In the genomic region with DNA sequence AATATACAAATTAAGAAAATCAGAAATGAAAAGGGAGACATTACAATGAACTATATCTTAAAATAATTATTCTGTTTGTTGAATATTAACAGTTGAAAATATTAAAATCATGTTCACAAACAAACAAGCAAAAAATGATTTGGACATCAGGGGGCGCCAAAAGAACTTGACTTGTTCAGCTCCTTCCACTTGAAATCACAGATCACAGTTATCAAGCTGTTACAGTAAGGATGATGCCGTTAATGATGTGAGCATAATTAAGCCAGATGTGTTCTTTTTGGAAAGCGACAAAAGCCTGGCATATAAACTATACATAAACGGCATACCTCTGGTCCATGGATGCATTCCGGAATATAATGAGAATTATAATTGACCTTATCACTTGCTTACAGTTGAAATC, we compare ENCODE assay signal across 10 mouse cellular contexts. TPM values are rescaled to one million over a fixed set of nuclear protein-coding genes. Genes with fewer than 3 reads are reported as not detected.
DNase-seq lines count a peak whose midpoint lies in the region; ATAC-seq and TF ChIP-seq lines count a peak whose summit lies in the region.
"Had no signal": no experiment of that assay in that cellular context is flagged by ENCODE, and none has a peak within 500 bp of the region (broad histone marks: within the 10 kb centered on the region; RNA-seq: fewer than 3 reads in every experiment).

No protein-coding gene starts in this region.

- H3K4me2 ChIP-seq in midbrain, postnatal 0 days (ENCODE audit: low read depth, low read length, poor library complexity, severe bottlenecking): no peak overlapping the region
- H3K4me2 ChIP-seq in midbrain, embryonic 11.5 days: no peak overlapping the region
- H3K4me2 ChIP-seq in intestine, embryonic 15.5 days (replicated peaks): no peak overlapping the region
- H3K4me2 ChIP-seq: heart, embryonic 15.5 days had no signal

- intact Hi-C loops in gastrocnemius, adult 2 months (cut with DNase I): no loop called here
- intact Hi-C loops in gastrocnemius, postnatal 14 days (cut with DNase I; ENCODE audit: low total_unique reads): no loop called here

- no peaks in the 10 kb centered on the region for H3K27me3 ChIP-seq in midbrain, postnatal 0 days (ENCODE audit: insufficient read depth, low read length)
- no peaks in the 10 kb centered on the region for H3K27me3 ChIP-seq in midbrain, embryonic 11.5 days (ENCODE audit: control insufficient read depth, insufficient read depth, low read length)
- H3K27me3 ChIP-seq in intestine, embryonic 15.5 days (replicated peaks): no peaks in the 10 kb centered on the region
- H3K27me3 ChIP-seq: heart, embryonic 15.5 days had no signal

- WGBS in midbrain, postnatal 0 days: 49% methylated on average over 5 of the region's 5 CpGs
- 61% methylated on average over 5 of the region's 5 CpGs for WGBS in midbrain, embryonic 11.5 days
- WGBS in intestine, embryonic 15.5 days: 56% methylated on average over 5 of the region's 5 CpGs

- no peak for ATAC-seq in midbrain, postnatal 0 days (ENCODE audit: low FRiP score)
- no peak for ATAC-seq in midbrain, embryonic 11.5 days (ENCODE audit: low FRiP score)
- ATAC-seq in intestine, embryonic 15.5 days: no peak

- no peak for DNase-seq in gastrocnemius, adult 2 months
- no peak for DNase-seq in gastrocnemius, postnatal 14 days
- DNase-seq in midbrain, postnatal 0 days (ENCODE audit: low spot score): peak; percentile 56
- DNase-seq in midbrain, embryonic 11.5 days (ENCODE audit: low spot score, missing footprints): no peak
- DNase-seq in adrenal gland, postnatal 36 days: peak; percentile 6 to 41
- DNase-seq in lung, postnatal 14 days: peak; percentile 45
- DNase-seq in gastrocnemius, postnatal 4 days (ENCODE audit: low spot score in 2 of 2): no peak

- H3K36me3 ChIP-seq in midbrain, postnatal 0 days (ENCODE audit: insufficient read depth, low read length): no peaks in the 10 kb centered on the region
- no peaks in the 10 kb centered on the region for H3K36me3 ChIP-seq in midbrain, embryonic 11.5 days (ENCODE audit: control insufficient read depth, insufficient read depth, low read length)
- no peaks in the 10 kb centered on the region for H3K36me3 ChIP-seq in intestine, embryonic 15.5 days
- H3K36me3 ChIP-seq: heart, embryonic 15.5 days had no signal

- no peak overlapping the region for H3K9ac ChIP-seq in midbrain, postnatal 0 days (replicated peaks; ENCODE audit: low read length, poor library complexity, severe bottlenecking)
- H3K9ac ChIP-seq in midbrain, embryonic 11.5 days (ENCODE audit: low read length): no peak overlapping the region
- H3K9ac ChIP-seq in intestine, embryonic 15.5 days: no peak overlapping the region
- H3K9ac ChIP-seq: heart, embryonic 15.5 days had no signal

- no peak overlapping the region for H3K27ac ChIP-seq in gastrocnemius, adult 2 months
- H3K27ac ChIP-seq in midbrain, postnatal 0 days (ENCODE audit: low read depth, low read length): no peak overlapping the region
- no peak overlapping the region for H3K27ac ChIP-seq in midbrain, embryonic 11.5 days (ENCODE audit: low read depth, low read length)
- no peak overlapping the region for H3K27ac ChIP-seq in intestine, embryonic 15.5 days
- H3K27ac ChIP-seq: heart, embryonic 15.5 days; macrophage had no signal

- H3K4me1 ChIP-seq in midbrain, postnatal 0 days (ENCODE audit: insufficient read depth, low read length): no peaks in the 10 kb centered on the region
- no peaks in the 10 kb centered on the region for H3K4me1 ChIP-seq in midbrain, embryonic 11.5 days (ENCODE audit: control insufficient read depth, insufficient read depth, low read length)
- H3K4me1 ChIP-seq in intestine, embryonic 15.5 days (replicated peaks): no peaks in the 10 kb centered on the region
- H3K4me1 ChIP-seq: heart, embryonic 15.5 days had no signal

- peak; percentile 46 for TF ChIP-seq CTCF in gastrocnemius, adult 2 months (IDR thresholded peaks at IDR 0.05)
- peak; percentile 68 for TF ChIP-seq CTCF in midbrain, postnatal 0 days (IDR thresholded peaks at IDR 0.05)

- H3K4me3 ChIP-seq in gastrocnemius, adult 2 months: no peak overlapping the region
- H3K4me3 ChIP-seq in midbrain, postnatal 0 days (ENCODE audit: low read depth, low read length): no peak overlapping the region
- no peak overlapping the region for H3K4me3 ChIP-seq in midbrain, embryonic 11.5 days (ENCODE audit: low read depth, low read length)
- H3K4me3 ChIP-seq in intestine, embryonic 15.5 days (replicated peaks): no peak overlapping the region
- H3K4me3 ChIP-seq: heart, embryonic 15.5 days had no signal

- no peaks in the 10 kb centered on the region for H3K9me3 ChIP-seq in midbrain, postnatal 0 days (ENCODE audit: low read length)
- no peaks in the 10 kb centered on the region for H3K9me3 ChIP-seq in midbrain, embryonic 11.5 days (ENCODE audit: control insufficient read depth, low read length)
- no peaks in the 10 kb centered on the region for H3K9me3 ChIP-seq in intestine, embryonic 15.5 days
- H3K9me3 ChIP-seq: heart, embryonic 15.5 days had no signal

RNA-seq across cellular contexts. Expression of a gene that starts 40.3 kb away (rescaled TPM):
- not detected for total RNA-seq in gastrocnemius, adult 2 months (2021)
- not detected for total RNA-seq in gastrocnemius, postnatal 14 days (2021)
- total RNA-seq in midbrain, postnatal 0 days (2014; rRNA removed): not detected in 2 replicates
- polyA plus RNA-seq in midbrain, postnatal 0 days (2015; fragmentation: Nextera tagmentation; extraction: Ambion mirVana): 0.10 TPM in 1 of 2 replicates, not detected in the other
- polyA plus RNA-seq in midbrain, embryonic 11.5 days (2014; fragmentation: Nextera tagmentation; extraction: Ambion mirVana): 0.06 TPM in 1 of 2 replicates, not detected in the other
- 1 to 10 TPM; 5.6 to 7.4 TPM for total RNA-seq in adrenal gland, postnatal 36 days (2021)
- total RNA-seq in gastrocnemius, postnatal 4 days (2021): not detected
- 0.18 TPM in 1 of 2 replicates, not detected in the other for polyA plus RNA-seq in intestine, embryonic 15.5 days (2015; fragmentation: Nextera tagmentation; extraction: Ambion mirVana)
- polyA plus RNA-seq: heart, embryonic 15.5 days had no signal

Comparison
In these comparisons a context has a peak if more than half of its experiments do, and no peak if none do; other contexts are left out.
1. DNase-seq: peak in midbrain, postnatal 0 days (single experiment), adrenal gland, postnatal 36 days (2 of 2) and lung, postnatal 14 days (single experiment); none in gastrocnemius, adult 2 months (single experiment), gastrocnemius, postnatal 14 days (single experiment), midbrain, embryonic 11.5 days (single experiment) and gastrocnemius, postnatal 4 days (0 of 2).